Mouse (Mus musculus): ENCODE measurements at regions not wholly inside any gene's neighbourhood (a gene's known extent, or its start where the extent isn't known, plus 50 kb on each side); places are given as distances from the start of the nearest gene placed in this dataset.

- Histone ChIP-seq H3K9ac (no peak overlapping the region), H3K4me1 (no peaks in the 10 kb centered on the region), H3K4me3 (no peak overlapping the region), H3K27ac (no peak overlapping the region), H3K27me3 (replicated peaks) (0 out of 2 replicates have a peak, but pooled peaks cover 4% of the 10 kb centered on the region), H3K4me2 (no peak overlapping the region), H3K36me3 (no peaks in the 10 kb centered on the region), H3K9me3 (replicated peaks) (no peaks in the 10 kb centered on the region)
- 51% methylated on average over 10 of the region's 10 CpGs for WGBS (ENCODE audit: insufficient replicate concordance)
- no peak for ATAC-seq
Measured at GRCm38 (mm10) chr6:117437411-117438101, 269.2 kb downstream of the Cxcl12 start.

- Histone ChIP-seq H3K27ac (no peak overlapping the region), H3K27me3 (replicated peaks) (no peaks in the 10 kb centered on the region), H3K36me3 (no peaks in the 10 kb centered on the region), H3K4me3 (no peak overlapping the region), H3K4me1 (no peaks in the 10 kb centered on the region), H3K9me3 (replicated peaks) (no peaks in the 10 kb centered on the region), H3K9ac (no peak overlapping the region), H3K4me2 (no peak overlapping the region)
- WGBS (ENCODE audit: insufficient replicate concordance), result 56% methylated on average over 3 of the region's 3 CpGs
- no peak for ATAC-seq
Measured at GRCm38 (mm10) chr6:117448652-117449051, 280.3 kb downstream of the Cxcl12 start.

GRCm38 (mm10) chr6:117451001-117451400 is 282.7 kb downstream of the Cxcl12 start:
- no peaks in the 10 kb centered on the region for H3K9me3 ChIP-seq (replicated peaks)
- no peak for ATAC-seq
- no peak overlapping the region for H3K27ac ChIP-seq
- H3K4me1 ChIP-seq, result no peaks in the 10 kb centered on the region
- 59% methylated on average over 5 of the region's 5 CpGs for WGBS (ENCODE audit: insufficient replicate concordance)
- H3K4me2 ChIP-seq, result no peak overlapping the region
- no peak overlapping the region for H3K9ac ChIP-seq
- H3K27me3 ChIP-seq (replicated peaks), result no peaks in the 10 kb centered on the region
- H3K4me3 ChIP-seq, result no peak overlapping the region
- H3K36me3 ChIP-seq, result no peaks in the 10 kb centered on the region

- WGBS (ENCODE audit: insufficient replicate concordance), result 37% methylated on average over 5 of the region's 5 CpGs
- Histone ChIP-seq H3K9me3 (replicated peaks) (no peaks in the 10 kb centered on the region), H3K4me3 (no peak overlapping the region), H3K4me2 (no peak overlapping the region), H3K4me1 (no peaks in the 10 kb centered on the region), H3K27ac (no peak overlapping the region), H3K36me3 (no peaks in the 10 kb centered on the region), H3K27me3 (replicated peaks) (no peaks in the 10 kb centered on the region), H3K9ac (no peak overlapping the region)
- ATAC-seq, result no peak
Measured at GRCm38 (mm10) chr6:117460193-117460592, 291.9 kb downstream of the Cxcl12 start.

- Histone ChIP-seq H3K27me3 (replicated peaks) (no peaks in the 10 kb centered on the region), H3K9ac (no peak overlapping the region), H3K4me2 (no peak overlapping the region), H3K4me1 (no peaks in the 10 kb centered on the region), H3K27ac (no peak overlapping the region), H3K9me3 (replicated peaks) (peaks cover 10% of the 10 kb centered on the region; the same call in 1 of the 2 replicates), H3K36me3 (no peaks in the 10 kb centered on the region), H3K4me3 (no peak overlapping the region)
- 52% methylated on average over 4 of the region's 4 CpGs for WGBS (ENCODE audit: insufficient replicate concordance)
- ATAC-seq, result no peak
Measured at GRCm38 (mm10) chr6:117465165-117465564, 296.8 kb downstream of the Cxcl12 start.

GRCm38 (mm10) chr6:117465606-117466174 is 297.4 kb downstream of the Cxcl12 start:
- Histone ChIP-seq H3K9me3 (replicated peaks) (peaks cover 10% of the 10 kb centered on the region; the same call in 1 of the 2 replicates), H3K4me3 (no peak overlapping the region), H3K27ac (no peak overlapping the region), H3K36me3 (no peaks in the 10 kb centered on the region), H3K4me2 (no peak overlapping the region), H3K9ac (no peak overlapping the region), H3K4me1 (no peaks in the 10 kb centered on the region), H3K27me3 (replicated peaks) (no peaks in the 10 kb centered on the region)
- WGBS (ENCODE audit: insufficient replicate concordance), result 54% methylated on average over 5 of the region's 5 CpGs
- ATAC-seq, result no peak

GRCm38 (mm10) chr6:117479376-117479775 is 311.0 kb downstream of the Cxcl12 start:
- Histone ChIP-seq H3K27ac (no peak overlapping the region), H3K9ac (no peak overlapping the region), H3K4me1 (no peaks in the 10 kb centered on the region), H3K9me3 (replicated peaks) (no peaks in the 10 kb centered on the region), H3K36me3 (no peaks in the 10 kb centered on the region), H3K27me3 (replicated peaks) (no peaks in the 10 kb centered on the region), H3K4me3 (no peak overlapping the region), H3K4me2 (no peak overlapping the region)
- 53% methylated on average over 2 of the region's 2 CpGs for WGBS (ENCODE audit: insufficient replicate concordance)
- ATAC-seq, result no peak

- Histone ChIP-seq H3K27me3 (replicated peaks) (no peaks in the 10 kb centered on the region), H3K36me3 (no peaks in the 10 kb centered on the region), H3K4me1 (no peaks in the 10 kb centered on the region), H3K9ac (no peak overlapping the region), H3K4me3 (no peak overlapping the region), H3K9me3 (replicated peaks) (no peaks in the 10 kb centered on the region), H3K4me2 (no peak overlapping the region), H3K27ac (no peak overlapping the region)
- 65% methylated on average over 2 of the region's 2 CpGs for WGBS (ENCODE audit: insufficient replicate concordance)
- no peak for ATAC-seq
Measured at GRCm38 (mm10) chr6:117480396-117480795, 312.1 kb downstream of the Cxcl12 start.

GRCm38 (mm10) chr6:117489161-117489560 is 320.8 kb downstream of the Cxcl12 start:
- no peak for ATAC-seq
- 72% methylated on average over 4 of the region's 4 CpGs for WGBS (ENCODE audit: insufficient replicate concordance)
- no peak overlapping the region for H3K4me3 ChIP-seq

GRCm38 (mm10) chr6:117489761-117490396 is 321.5 kb downstream of the Cxcl12 start:
- 59% methylated on average over 3 of the region's 3 CpGs for whole genome bisulfite sequencing (ENCODE audit: insufficient replicate concordance)
- ATAC-seq, result no peak
- Histone ChIP-seq H3K4me1 (no peaks in the 10 kb centered on the region), H3K36me3 (no peaks in the 10 kb centered on the region), H3K27me3 (replicated peaks) (no peaks in the 10 kb centered on the region), H3K4me2 (no peak overlapping the region), H3K4me3 (no peak overlapping the region), H3K27ac (no peak overlapping the region), H3K9me3 (replicated peaks) (no peaks in the 10 kb centered on the region), H3K9ac (no peak overlapping the region)

More at GRCm38 (mm10) chr6:117489161-117489560, 320.8 kb downstream of the Cxcl12 start:
- no peak overlapping the region for H3K4me2 ChIP-seq
- H3K27me3 ChIP-seq (replicated peaks), result no peaks in the 10 kb centered on the region
- no peaks in the 10 kb centered on the region for H3K9me3 ChIP-seq (replicated peaks)
- H3K4me1 ChIP-seq, result no peaks in the 10 kb centered on the region
- no peak overlapping the region for H3K27ac ChIP-seq
- H3K9ac ChIP-seq, result no peak overlapping the region
- H3K36me3 ChIP-seq, result no peaks in the 10 kb centered on the region

GRCm38 (mm10) chr6:117494971-117495370 is 326.6 kb downstream of the Cxcl12 start:
- no peak for ATAC-seq
- Histone ChIP-seq H3K27ac (no peak overlapping the region), H3K27me3 (replicated peaks) (no peaks in the 10 kb centered on the region), H3K4me1 (no peaks in the 10 kb centered on the region), H3K36me3 (no peaks in the 10 kb centered on the region), H3K4me2 (no peak overlapping the region), H3K9me3 (replicated peaks) (no peaks in the 10 kb centered on the region), H3K9ac (no peak overlapping the region), H3K4me3 (no peak overlapping the region)
- 69% methylated on average over 1 of the region's 1 CpGs for WGBS (ENCODE audit: insufficient replicate concordance)

GRCm38 (mm10) chr6:117497337-117497736 is 329.0 kb downstream of the Cxcl12 start:
- no peak overlapping the region for H3K27ac ChIP-seq
- no peak for ATAC-seq
- no peaks in the 10 kb centered on the region for H3K36me3 ChIP-seq
- H3K9me3 ChIP-seq (replicated peaks), result no peaks in the 10 kb centered on the region
- 54% methylated on average over 5 of the region's 5 CpGs for WGBS (ENCODE audit: insufficient replicate concordance)
- H3K4me3 ChIP-seq, result no peak overlapping the region
- H3K27me3 ChIP-seq (replicated peaks), result no peaks in the 10 kb centered on the region
- no peak overlapping the region for H3K4me2 ChIP-seq
- no peaks in the 10 kb centered on the region for H3K4me1 ChIP-seq
- H3K9ac ChIP-seq, result no peak overlapping the region
